Comparison of ENCODE assay signal across 9 mouse cellular contexts in the genomic region with DNA sequence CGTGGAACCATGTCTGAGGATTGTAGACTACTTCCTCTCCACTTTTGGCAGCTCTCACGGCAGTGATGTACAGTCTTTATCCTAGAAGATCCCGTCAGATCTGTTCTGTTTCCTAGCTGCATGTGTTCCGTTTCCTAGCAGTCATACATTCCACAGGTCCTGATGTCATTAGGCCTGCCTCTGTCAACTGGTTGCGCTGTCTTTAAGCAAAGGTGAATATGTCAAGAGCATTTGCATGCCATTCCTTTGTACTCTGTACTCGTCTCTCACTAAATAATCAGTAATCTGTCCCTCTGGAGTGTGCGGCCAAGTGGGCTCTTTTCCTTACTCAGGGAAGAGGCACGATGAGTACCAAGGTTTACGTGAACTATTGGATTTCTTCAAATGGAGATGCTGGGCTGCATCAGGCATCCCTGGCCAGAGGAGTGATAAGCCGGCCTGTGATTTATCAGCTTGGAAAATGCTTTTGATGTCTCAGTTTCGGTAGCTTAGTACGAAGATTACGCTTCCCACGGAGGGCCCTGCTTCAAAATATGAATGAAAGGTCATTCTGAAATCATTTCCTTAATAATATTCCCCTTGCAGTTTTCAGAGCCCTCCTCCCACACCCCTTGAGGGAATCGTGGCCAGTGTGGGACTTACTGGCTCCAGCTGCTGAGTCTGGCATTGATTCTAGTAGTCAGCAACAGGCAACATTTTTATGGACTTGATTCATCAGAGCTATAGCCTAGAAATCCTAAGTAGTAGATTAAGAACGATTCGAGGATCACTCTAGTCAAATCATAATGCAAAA. TPM values are rescaled to one million over a fixed set of nuclear protein-coding genes. Genes with fewer than 3 reads are reported as not detected.
A peak's percentile ranks its signal among the peaks of the same experiment; 100 is the strongest.
DNase-seq lines count a peak whose midpoint lies in the region; ATAC-seq and TF ChIP-seq lines count a peak whose summit lies in the region.
"Had no signal": no experiment of that assay in that cellular context is flagged by ENCODE, and none has a peak within 500 bp of the region (broad histone marks: within the 10 kb centered on the region; RNA-seq: fewer than 3 reads in every experiment).

No protein-coding gene starts in this region.

- peak overlapping the region; percentile 63 for H3K4me3 ChIP-seq in layer of hippocampus, adult 2 months
- H3K4me3 ChIP-seq in heart, adult 2 months = no peak overlapping the region
- no peak overlapping the region for H3K4me3 ChIP-seq in limb, embryonic 10.5 days
- no peak overlapping the region for H3K4me3 ChIP-seq in liver, embryonic 12.5 days

- TF ChIP-seq EP300 in heart, adult 2 months (IDR thresholded peaks at IDR 0.05; ENCODE audit: insufficient read depth, low read depth, low read length) = no peak

- no peak for TF ChIP-seq CTCF in layer of hippocampus, adult 2 months (conservative IDR thresholded peaks at IDR 0.05)
- no peak for TF ChIP-seq CTCF in heart, adult 2 months (IDR thresholded peaks at IDR 0.05)

- WGBS in heart, adult 2 months = 41% methylated on average over 17 of the region's 17 CpGs
- WGBS in limb, embryonic 10.5 days = 54% methylated on average over 17 of the region's 17 CpGs
- 53% methylated on average over 17 of the region's 17 CpGs for WGBS in liver, embryonic 12.5 days (ENCODE audit: insufficient replicate concordance)

- no peaks in the 10 kb centered on the region for H3K9me3 ChIP-seq in limb, embryonic 10.5 days (replicated peaks)
- H3K9me3 ChIP-seq in liver, embryonic 12.5 days (replicated peaks) = no peaks in the 10 kb centered on the region

- intact Hi-C loops in heart, adult 2 months (cut with DNase I) = no loop called here

- no peaks in the 10 kb centered on the region for H3K36me3 ChIP-seq in heart, adult 2 months (ENCODE audit: control insufficient read depth, insufficient read depth, low read length)
- no peaks in the 10 kb centered on the region for H3K36me3 ChIP-seq in limb, embryonic 10.5 days
- H3K36me3 ChIP-seq in liver, embryonic 12.5 days = no peaks in the 10 kb centered on the region

- H3K9ac ChIP-seq in heart, adult 2 months (ENCODE audit: low read depth, low read length) = no peak overlapping the region
- H3K9ac ChIP-seq in liver, embryonic 12.5 days = no peak overlapping the region

- H3K4me2 ChIP-seq in liver, embryonic 12.5 days = no peak overlapping the region

- peak overlapping the region; percentile 47; the same call in 1 of the 2 replicates for H3K27ac ChIP-seq in layer of hippocampus, adult 2 months
- no peak overlapping the region for H3K27ac ChIP-seq in heart, adult 2 months
- H3K27ac ChIP-seq in limb, embryonic 10.5 days = no peak overlapping the region
- no peak overlapping the region for H3K27ac ChIP-seq in liver, embryonic 12.5 days

- DNase-seq in layer of hippocampus, adult 2 months (ENCODE audit: low spot score in 2 of 2) = no peak
- DNase-seq in layer of hippocampus, adult 9-11 months = no peak
- DNase-seq in heart, adult 2 months = peak; percentile 30 to 35
- DNase-seq in limb, embryonic 10.5 days (ENCODE audit: low spot score) = peak; percentile 31
- peak; percentile 19 for DNase-seq in neural tube, embryonic 10.5 days (ENCODE audit: extremely low spot score, low spot score)
- DNase-seq in thymus, postnatal 10 days (ENCODE audit: low spot score in 2 of 2) = no peak
- no peak for DNase-seq in adrenal gland, postnatal 25 days

- H3K79me2 ChIP-seq in heart, adult 2 months (replicated peaks; ENCODE audit: control insufficient read depth, insufficient read depth, low read length) = no peaks in the 10 kb centered on the region

- peaks cover 2% of the 10 kb centered on the region; the same call in 1 of the 2 replicates for H3K4me1 ChIP-seq in heart, adult 2 months (ENCODE audit: control insufficient read depth, insufficient read depth, low read length)
- peaks cover 34% of the 10 kb centered on the region for H3K4me1 ChIP-seq in limb, embryonic 10.5 days
- H3K4me1 ChIP-seq in liver, embryonic 12.5 days = no peaks in the 10 kb centered on the region

- peaks cover 15% of the 10 kb centered on the region for H3K27me3 ChIP-seq in heart, adult 2 months (ENCODE audit: control insufficient read depth, insufficient read depth, low read length)
- peaks cover 5% of the 10 kb centered on the region; the same call in 1 of the 2 replicates for H3K27me3 ChIP-seq in limb, embryonic 10.5 days (ENCODE audit: low read depth, poor library complexity, severe bottlenecking)
- peaks cover 50% of the 10 kb centered on the region for H3K27me3 ChIP-seq in liver, embryonic 12.5 days (replicated peaks)

- TF ChIP-seq POLR2A in heart, adult 2 months (IDR thresholded peaks at IDR 0.05; ENCODE audit: insufficient read depth, low read depth, low read length) = no peak

- ATAC-seq in liver, embryonic 12.5 days = no peak

RNA-seq across cellular contexts. Expression of a gene that starts 4.2 kb away (rescaled TPM):
- total RNA-seq in layer of hippocampus, adult 2 months (2021) = 100 to 1,000 TPM; 177 to 189 TPM
- total RNA-seq in heart, adult 2 months (2021) = 1 to 10 TPM; 3.4 to 3.5 TPM
- 0.90 and 1.6 TPM in 2 replicates for polyA plus RNA-seq in heart, adult 2 months (2012; rRNA removed)
- 9.4 and 15.0 TPM in 2 replicates for polyA plus RNA-seq in limb, embryonic 10.5 days (2016; fragmentation: Nextera tagmentation; extraction: Ambion mirVana)
- polyA plus RNA-seq in liver, embryonic 12.5 days (2016; fragmentation: Nextera tagmentation; extraction: Ambion mirVana) = 4.1 and 4.5 TPM in 2 replicates
- total RNA-seq in adrenal gland, postnatal 25 days (2021) = 2.9 and 5.7 TPM in 2 replicates
- total RNA-seq: MEL had no signal

Comparison
In these comparisons a context has a peak if more than half of its experiments do, and no peak if none do; other contexts are left out.
1. DNase-seq: peak in heart, adult 2 months (2 of 2), limb, embryonic 10.5 days (single experiment) and neural tube, embryonic 10.5 days (single experiment); none in layer of hippocampus, adult 2 months (0 of 2), layer of hippocampus, adult 9-11 months (single experiment), thymus, postnatal 10 days (0 of 2) and adrenal gland, postnatal 25 days (single experiment).
2. RNA of a gene that starts 4.2 kb away (total RNA-seq): 177 to 189 TPM in layer of hippocampus, adult 2 months; 2.9 to 5.7 TPM in adrenal gland, postnatal 25 days and 3.4 to 3.5 TPM in heart, adult 2 months; every median in the first group is over 10 times any median in the second.